Mouse (Mus musculus) T-cell, adult 66 days (primary cell): ENCODE results near the gene Slc30a4. TPM values are rescaled to one million over a fixed set of nuclear protein-coding genes. Genes with fewer than 3 reads are reported as not detected.

ENCODE experiments used
- total RNA-seq, 2 experiments: library from RNA; stranded (reverse); gene quantifications; 3 replicates in 1 of 2; 4 replicates in 1 of 2; pipeline ENCODE4 v1.2.4; 2023

Gene Slc30a4
- total RNA-seq = 1 to 10 TPM; 5.0 to 6.6 TPM

DNA sequence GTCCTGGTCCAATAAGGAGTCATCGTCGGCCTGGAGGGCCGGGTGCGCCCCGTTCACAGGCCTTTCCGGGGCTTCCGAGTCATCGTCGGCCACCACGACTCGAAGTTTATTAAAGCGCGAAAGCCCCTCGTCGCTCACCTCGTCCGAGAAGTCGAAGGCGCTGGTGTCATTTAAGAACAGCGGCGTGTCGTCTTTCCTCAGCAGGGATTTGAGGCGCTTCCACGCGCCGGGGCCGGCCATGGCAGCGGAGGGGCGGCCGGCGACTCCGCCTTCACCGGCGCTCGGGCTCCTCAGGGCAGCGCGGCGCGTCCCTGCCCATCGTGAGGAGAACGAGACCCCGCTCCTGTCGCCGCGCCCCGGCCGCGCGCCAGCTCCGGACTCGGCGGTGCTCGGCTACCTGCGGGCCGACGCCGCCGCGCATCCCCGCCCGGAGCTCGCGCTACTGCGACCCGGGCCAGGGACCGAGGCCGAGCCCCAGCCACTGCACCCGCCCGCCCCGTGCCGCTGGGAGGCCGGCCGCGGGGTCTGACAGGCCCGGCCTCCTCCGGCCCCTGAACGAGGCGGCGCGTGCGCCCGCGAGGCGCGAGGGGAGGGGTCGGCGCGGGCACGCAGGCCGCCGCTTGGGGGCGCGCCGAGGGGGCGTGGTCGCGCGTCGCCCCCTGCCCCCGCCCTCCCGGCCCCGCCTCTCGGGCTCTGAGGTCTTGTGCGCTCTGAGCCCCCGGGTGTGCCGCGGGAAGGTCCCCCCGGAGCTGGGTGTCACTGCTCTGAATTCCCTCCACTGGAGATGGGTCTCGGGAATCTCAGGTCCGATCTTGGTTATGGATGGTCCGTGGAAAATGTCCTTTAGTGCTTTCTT is at the start of gene Slc30a4:
Slc30a4 (minus strand) TSS at position 483 of the 856 bp plus-strand sequence.

GRCm38 (mm10) chr2:122737894-122738830 is 35.7 kb upstream of the Slc30a4 start, which contains the start of gene Bloc1s6:
TSS of gene Bloc1s6 (plus strand) at chr2:122738503.

GRCm38 (mm10) chr2:122636686-122637085 is 65.8 kb downstream of the Slc30a4 start, which contains the start of gene AA467197:
TSS of gene AA467197 (plus strand) at chr2:122636986.

Other genes starting within 250 kb of the Slc30a4 start
- gene Gm14085, start 217.7 kb downstream of the Slc30a4 start, total RNA-seq = 10 to 100 TPM; 49.8 to 50.8 TPM
- 1 to 10 TPM in 1 of 2 experiments, under 1 TPM in 1; 0.89 to 2.3 TPM for gene Gatm, start 91.4 kb downstream of the Slc30a4 start, total RNA-seq
- gene AA467197, start 65.7 kb downstream of the Slc30a4 start, total RNA-seq = 1 to 10 TPM; 1.9 to 3.2 TPM
- 10 to 100 TPM; 24.2 to 28.3 TPM for gene Bloc1s6, start 35.8 kb upstream of the Slc30a4 start, total RNA-seq
- gene Sqor, start 62.6 kb upstream of the Slc30a4 start, total RNA-seq = 1 to 10 TPM; 5.7 to 7.1 TPM